Mouse (Mus musculus) MEL (cell line): ENCODE measurements around the gene Efna4.

ENCODE experiments used
- CTCF ChIP-seq, 3 experiments: IDR thresholded peaks in 2 of 3; conservative IDR thresholded peaks in 1 of 3; 2 replicates each; pipeline ENCODE4 v1.5.1; 2011 to 2012; ENCODE audit warnings: low read length in 3 of 3, low read depth in 2 of 3, mild to moderate bottlenecking in 2 of 3, improper control_type of control experiment in 1 of 3, inconsistent platforms in 1 of 3, mixed read lengths in 1 of 3, moderate library complexity in 1 of 3; ENCODE audit not compliant: control insufficient read depth in 1 of 3, insufficient read depth in 1 of 3, poor library complexity in 1 of 3, severe bottlenecking in 1 of 3
- E2F4 ChIP-seq: IDR thresholded peaks from 2 replicates; pipeline ENCODE4 v1.6.1; 2011; ENCODE audit warnings: low read depth, low read length, improper control_type of control experiment, borderline replicate concordance
- HCFC1 ChIP-seq: IDR thresholded peaks from 2 replicates; pipeline ENCODE4 v1.6.1; 2012; ENCODE audit warnings: low read depth, mild to moderate bottlenecking, inconsistent platforms, low read length, improper control_type of control experiment, moderate library complexity
- MAFK ChIP-seq: IDR thresholded peaks from 2 replicates; pipeline ENCODE4 v1.6.1; 2011; ENCODE audit warnings: low read depth, mild to moderate bottlenecking, low read length, improper control_type of control experiment, borderline replicate concordance
- MEF2A ChIP-seq: IDR thresholded peaks from 2 replicates; pipeline ENCODE4 v1.6.1; 2014; ENCODE audit warnings: low read depth, mild to moderate bottlenecking, inconsistent platforms, low read length, improper control_type of control experiment; ENCODE audit not compliant: poor library complexity, insufficient replicate concordance, severe bottlenecking; ENCODE audit errors: extremely low read depth
- MYC ChIP-seq: IDR thresholded peaks from 2 replicates; pipeline ENCODE4 v1.6.1; 2011; ENCODE audit warnings: low read depth, mild to moderate bottlenecking, low read length, improper control_type of control experiment, moderate library complexity
- POLR2A ChIP-seq, 2 experiments: IDR thresholded peaks; 2 replicates each; pipeline ENCODE4 v1.6.1; 2011 to 2012; ENCODE audit warnings: low read length in 2 of 2, mild to moderate bottlenecking in 2 of 2, control low read depth in 1 of 2, improper control_type of control experiment in 1 of 2, low read depth in 1 of 2, moderate library complexity in 1 of 2; ENCODE audit not compliant: control insufficient read depth in 1 of 2, insufficient read depth in 1 of 2, poor library complexity in 1 of 2
- POLR2AphosphoS2 ChIP-seq: IDR thresholded peaks from 2 replicates; pipeline ENCODE4 v1.6.1; 2011; ENCODE audit warnings: low read length, improper control_type of control experiment
- TBP ChIP-seq: IDR thresholded peaks from 2 replicates; pipeline ENCODE4 v1.8.0; 2011; ENCODE audit warnings: low read depth, low read length, improper control_type of control experiment
- UBTF ChIP-seq: IDR thresholded peaks from 2 replicates; pipeline ENCODE4 v1.6.1; 2012; ENCODE audit warnings: low read depth, mild to moderate bottlenecking, inconsistent platforms, low read length, improper control_type of control experiment, moderate library complexity, borderline replicate concordance; ENCODE audit not compliant: insufficient read depth
- ZMIZ1 ChIP-seq: IDR thresholded peaks from 2 replicates; pipeline ENCODE4 v1.6.1; 2012; ENCODE audit warnings: low read depth, mild to moderate bottlenecking, inconsistent platforms, low read length, improper control_type of control experiment, moderate library complexity

- TF ChIP-seq POLR2A (IDR thresholded peaks at IDR 0.05; ENCODE audit: control insufficient read depth in 1 of 2, insufficient read depth in 1 of 2, low read depth in 1 of 2, low read length in 2 of 2, poor library complexity in 1 of 2): no peak
- no peak for TF ChIP-seq CTCF (IDR thresholded peaks at IDR 0.05 in 2 of 3, conservative IDR thresholded peaks at IDR 0.05 in 1 of 3; ENCODE audit: control insufficient read depth in 1 of 3, insufficient read depth in 1 of 3, low read depth in 2 of 3, low read length in 3 of 3, poor library complexity in 1 of 3, severe bottlenecking in 1 of 3)
- no peak for TF ChIP-seq UBTF
- no peak for TF ChIP-seq MEF2A
- no peak for TF ChIP-seq TBP
- TF ChIP-seq ZMIZ1: no peak
- TF ChIP-seq MYC: no peak
- no peak for TF ChIP-seq E2F4
- no peak for TF ChIP-seq MAFK
- no peak for TF ChIP-seq POLR2AphosphoS2
- TF ChIP-seq HCFC1: no peak
These were observed 23.0 kb downstream of the Efna4 start for GRCm38 (mm10) chr3:89314791-89315190.
